Mouse (Mus musculus): ENCODE data around the gene Pllp. TPM values are rescaled to one million over a fixed set of nuclear protein-coding genes. Genes with fewer than 3 reads are reported as not detected.

Gene Pllp
- not detected in 2 replicates for total RNA-seq (2017)

DNA sequence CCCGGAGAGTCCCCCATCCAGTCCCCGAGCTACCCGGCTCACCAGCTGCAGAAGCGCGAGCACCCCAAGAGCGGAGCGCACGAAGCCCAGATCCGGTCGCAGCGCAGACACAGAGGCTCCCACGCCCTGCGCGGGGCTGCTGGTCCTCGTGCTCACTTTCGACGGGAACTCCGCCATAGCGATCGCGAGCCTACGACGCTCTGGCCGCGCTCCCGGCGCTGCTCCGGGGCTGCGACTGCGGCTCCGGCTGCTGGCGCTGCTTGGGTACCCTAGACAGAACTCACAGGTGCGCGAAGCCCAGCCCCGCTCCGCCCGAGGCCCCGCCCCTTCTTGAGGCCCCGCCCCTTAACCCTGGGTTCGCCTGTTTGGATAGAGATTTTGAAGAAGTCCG, at the start of gene Pllp:
Pllp (minus strand) TSS at position 285 of the 391 bp plus-strand sequence.
- peak; percentile 70 for ATAC-seq (replicated peaks; ENCODE audit: low read depth, poor library complexity, severe bottlenecking)

DNA sequence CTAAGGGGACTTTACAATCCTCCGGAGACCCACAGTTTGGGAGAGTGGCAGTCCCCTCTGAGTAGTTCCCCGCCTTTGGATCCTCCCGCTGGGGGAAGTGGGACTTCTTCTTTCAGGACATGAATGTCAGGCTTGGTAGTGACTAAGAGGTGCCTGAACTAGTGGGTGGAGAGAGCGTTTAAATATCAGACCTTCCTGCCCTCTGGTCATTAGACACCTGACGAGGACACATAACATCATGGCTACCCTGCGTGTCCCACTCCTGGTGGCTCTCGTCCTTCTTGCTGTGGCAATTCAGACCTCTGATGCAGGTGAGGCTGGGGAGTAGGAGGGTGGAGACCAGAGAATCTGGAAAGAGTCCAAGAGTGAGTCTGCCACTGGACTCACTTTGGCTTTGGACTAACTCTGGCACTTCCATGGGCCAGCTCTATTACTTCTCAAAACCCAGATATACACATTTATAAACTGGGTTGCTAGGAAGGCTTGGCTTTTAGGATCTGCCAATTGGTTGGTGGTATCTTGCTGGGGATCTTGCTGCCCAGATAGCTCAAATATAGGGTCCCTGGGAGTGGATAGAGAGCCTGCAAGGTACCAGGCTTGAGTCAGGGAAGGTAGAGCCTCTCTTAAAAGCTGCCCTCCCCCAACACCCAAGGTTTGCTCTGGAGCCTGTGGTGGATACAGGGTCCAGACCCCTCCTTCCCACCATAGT, 49.6 kb upstream of the Pllp start, which contains the start of gene Ccl22:
Ccl22 (plus strand) TSS at position 115 of the 709 bp plus-strand sequence.
- ATAC-seq (replicated peaks; ENCODE audit: low read depth, poor library complexity, severe bottlenecking), result no peak

DNA sequence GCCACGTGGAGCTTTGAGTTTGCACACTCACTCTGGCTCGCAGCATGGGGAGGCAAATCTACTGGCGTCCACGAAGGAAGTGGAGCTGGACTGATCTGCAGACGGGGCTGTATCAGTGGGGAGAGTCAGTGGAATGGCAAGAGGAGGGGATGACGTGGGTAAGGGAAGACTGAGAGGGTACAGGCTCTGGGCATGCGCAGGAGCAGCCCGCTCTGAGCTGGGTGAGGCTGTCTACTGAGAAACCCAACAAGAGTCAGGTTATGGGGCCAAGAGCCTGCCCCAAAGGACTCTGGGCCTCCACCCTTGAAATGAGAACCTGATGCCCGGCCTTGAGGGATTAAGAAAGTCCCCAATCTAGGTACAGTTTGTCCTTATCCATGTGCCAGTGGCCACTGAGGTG, 48.9 kb upstream of the Pllp start:
- no peak for ATAC-seq (replicated peaks; ENCODE audit: low read depth, poor library complexity, severe bottlenecking)

DNA sequence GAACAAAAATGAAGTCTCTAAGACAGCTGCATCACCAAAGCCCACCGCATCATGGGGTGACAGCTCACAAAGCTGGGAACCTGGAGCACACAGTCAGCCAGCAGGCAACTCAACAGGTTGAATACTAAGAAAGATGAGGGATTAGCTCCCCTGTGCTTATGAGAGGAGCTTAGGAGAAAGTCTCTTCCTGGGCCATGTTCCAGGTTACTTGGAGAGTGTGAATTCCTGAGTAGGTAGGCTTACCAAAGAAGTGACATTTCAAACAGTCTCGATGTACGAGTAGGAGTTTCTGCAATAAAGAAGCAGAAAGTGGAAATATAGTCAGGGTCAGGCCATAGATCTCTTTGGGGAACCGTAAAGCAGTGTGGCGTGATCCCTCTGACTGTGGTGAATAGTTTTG, 48.4 kb upstream of the Pllp start:
- ATAC-seq (replicated peaks; ENCODE audit: low read depth, poor library complexity, severe bottlenecking), result no peak

DNA sequence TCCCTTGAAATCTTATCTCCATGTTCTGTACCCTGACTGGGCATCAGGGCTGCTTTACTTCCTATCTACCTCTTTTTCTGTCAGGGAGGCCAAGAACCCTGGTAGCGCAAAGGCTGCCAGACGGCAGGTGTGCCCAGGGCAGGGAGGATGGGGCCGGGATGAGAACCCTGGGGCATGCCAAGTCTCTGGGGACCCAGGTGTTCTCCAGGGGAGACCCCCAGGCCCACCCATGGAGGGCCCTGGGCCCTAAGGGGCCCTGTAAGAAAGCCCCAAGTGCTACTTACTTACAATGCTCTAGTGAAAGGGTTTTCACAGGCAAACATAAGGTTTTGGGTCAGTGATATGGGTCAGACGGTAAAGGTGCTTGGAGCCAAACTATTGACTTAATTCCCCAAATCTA, 45.6 kb upstream of the Pllp start:
- no peak for ATAC-seq (replicated peaks; ENCODE audit: low read depth, poor library complexity, severe bottlenecking)

DNA sequence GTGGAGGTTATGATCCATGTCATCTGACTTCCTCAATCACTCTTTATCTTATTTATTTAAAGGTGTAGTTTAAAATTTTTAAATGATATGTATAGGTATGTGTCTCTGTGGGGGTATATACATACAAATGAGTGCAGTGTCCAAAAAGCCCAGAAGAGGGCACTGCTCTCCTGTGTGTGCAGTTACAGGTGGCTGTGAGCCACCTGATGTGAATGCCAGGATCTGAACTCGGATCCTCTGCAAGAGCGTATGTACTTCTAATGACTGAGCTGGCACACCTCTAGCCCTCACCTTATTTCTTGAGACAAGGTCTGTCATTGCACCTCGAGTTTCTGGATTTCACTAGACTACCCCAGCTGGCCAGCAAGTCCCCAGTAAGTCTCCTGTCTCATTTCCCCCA, 44.5 kb upstream of the Pllp start:
- ATAC-seq (replicated peaks; ENCODE audit: low read depth, poor library complexity, severe bottlenecking), result no peak

DNA sequence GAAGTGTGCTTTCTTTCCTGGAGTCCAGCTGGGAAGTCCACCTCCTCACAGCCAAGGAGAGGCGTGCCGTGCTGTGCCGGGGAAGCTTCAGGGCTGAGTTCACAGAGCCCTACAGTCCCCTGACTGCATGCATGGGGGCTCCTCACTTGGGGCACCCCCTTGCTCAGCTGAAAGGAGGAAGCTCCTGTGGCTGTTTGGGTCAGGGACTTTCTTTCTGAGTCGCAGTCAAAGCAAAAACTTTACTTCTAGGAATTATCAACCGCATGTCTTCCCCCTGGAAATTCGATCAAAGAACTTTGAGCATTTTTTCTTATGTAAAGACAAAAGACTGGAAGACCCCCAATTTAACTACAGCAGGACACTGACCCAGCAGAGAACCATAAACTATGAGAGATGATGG, 43.8 kb upstream of the Pllp start:
- ATAC-seq (replicated peaks; ENCODE audit: low read depth, poor library complexity, severe bottlenecking), result no peak

DNA sequence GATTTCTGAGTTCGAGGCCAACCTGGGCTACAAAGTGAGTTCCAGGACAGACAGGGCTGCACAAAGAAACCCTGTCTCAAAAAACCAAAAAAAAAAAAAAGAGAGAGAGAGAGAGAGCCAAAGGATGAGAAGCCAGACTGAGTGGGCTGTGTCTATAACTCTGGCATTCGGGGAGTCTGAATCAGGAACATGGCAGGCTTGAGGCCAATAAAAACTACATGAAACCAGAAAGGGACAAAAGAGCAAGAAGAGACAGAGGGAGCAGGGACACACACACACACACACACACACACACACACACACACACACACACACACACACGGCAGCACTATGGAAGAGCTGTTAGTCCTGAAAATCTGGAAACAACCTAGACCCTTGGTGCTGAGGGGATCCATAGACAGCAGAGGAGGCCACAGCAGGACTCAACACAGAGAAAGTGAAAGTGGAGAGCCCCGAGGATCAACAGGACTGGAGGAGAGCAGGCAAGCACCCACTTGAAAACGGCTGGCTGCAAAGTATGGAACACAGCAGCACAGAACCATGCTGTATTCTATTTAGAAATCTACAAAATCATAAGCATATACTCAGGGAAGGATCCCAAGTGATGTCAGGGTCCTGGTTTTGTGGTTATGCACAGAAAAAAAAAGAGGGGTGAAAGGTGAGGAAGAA, 39.5 kb upstream of the Pllp start:
- ATAC-seq (replicated peaks; ENCODE audit: low read depth, poor library complexity, severe bottlenecking), result 0 out of 2 replicates have a peak, but pooled peaks have one; percentile 34

DNA sequence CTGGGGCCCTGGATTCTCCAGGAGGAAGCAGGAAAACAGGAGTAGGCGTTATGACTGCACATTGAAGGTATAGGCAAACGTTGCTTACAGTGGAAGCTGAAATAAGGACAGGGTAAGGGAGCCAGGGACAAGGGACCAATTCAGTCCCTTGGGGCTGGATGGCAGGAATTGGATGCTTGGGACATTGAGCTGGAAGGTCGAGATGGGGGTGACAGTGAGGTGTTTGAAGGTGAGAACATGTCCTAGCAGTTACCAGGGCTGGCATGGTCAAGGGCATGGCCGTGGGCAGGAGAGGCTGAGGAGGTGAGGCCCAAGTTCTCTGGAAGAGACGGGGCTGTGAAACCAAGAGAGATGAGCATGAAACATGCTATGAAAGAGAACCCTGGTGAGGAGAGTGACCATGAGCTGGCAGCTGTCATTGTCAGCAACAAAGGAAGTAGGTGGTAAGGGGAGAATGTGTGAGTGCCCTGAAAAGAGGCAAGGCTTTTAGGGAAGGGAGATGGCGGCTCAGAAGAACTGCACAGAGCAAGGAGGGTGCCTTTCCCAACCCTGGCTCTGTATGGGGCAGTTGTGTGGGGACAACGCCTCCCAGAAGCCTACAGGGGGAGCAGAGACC, 38.8 kb upstream of the Pllp start:
- ATAC-seq (replicated peaks; ENCODE audit: low read depth, poor library complexity, severe bottlenecking), result no peak

DNA sequence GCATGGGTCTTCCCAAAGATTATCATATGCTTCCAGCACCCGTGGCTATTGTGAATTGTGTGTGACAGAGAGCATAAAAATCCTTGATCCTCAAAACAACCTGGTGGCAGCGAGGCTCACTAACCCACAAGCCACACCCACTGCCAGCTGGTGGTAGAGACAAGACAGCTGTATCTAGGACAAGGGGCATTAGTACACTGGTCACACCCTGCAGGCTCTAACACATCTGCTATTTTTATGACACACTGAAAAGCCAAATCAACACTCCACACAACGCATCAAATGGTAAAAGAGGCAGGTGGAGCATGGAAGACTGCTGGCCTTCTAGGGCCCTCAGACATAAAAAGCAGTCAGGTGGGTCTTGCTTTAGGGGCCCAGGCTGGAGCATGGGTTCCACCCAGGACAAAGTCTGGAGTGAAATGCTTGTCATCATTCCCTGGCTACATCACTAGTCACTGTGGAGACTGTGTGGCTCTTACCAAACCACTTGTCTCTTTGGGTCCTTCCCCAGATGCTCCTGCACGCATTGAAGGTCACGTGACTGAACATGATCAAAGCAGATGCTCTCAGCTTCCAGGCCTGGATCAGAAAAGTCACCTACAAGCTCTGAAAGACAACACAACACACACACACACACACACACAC, 37.9 kb upstream of the Pllp start:
- ATAC-seq (replicated peaks; ENCODE audit: low read depth, poor library complexity, severe bottlenecking), result peak; percentile 87

DNA sequence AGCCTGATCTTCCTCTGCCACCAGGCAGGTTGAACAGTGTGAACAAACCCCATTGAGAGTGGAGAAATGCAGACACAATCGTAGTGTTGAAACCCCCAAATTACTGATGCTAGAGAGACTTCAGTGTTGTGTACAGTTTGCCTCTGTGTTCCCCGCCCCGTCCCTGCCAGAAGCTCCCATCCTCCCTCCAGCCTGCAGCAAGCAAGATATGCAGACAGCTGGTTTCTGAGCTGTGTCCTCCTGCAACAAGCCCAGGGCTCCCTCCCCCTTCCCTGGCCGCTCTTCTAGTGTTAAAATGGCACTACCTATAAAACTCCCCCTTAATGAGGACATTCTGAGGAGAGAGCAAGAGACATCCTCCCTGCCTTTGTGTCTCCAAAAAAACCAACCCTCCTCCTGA, 33.2 kb upstream of the Pllp start:
- ATAC-seq (replicated peaks; ENCODE audit: low read depth, poor library complexity, severe bottlenecking), result no peak

DNA sequence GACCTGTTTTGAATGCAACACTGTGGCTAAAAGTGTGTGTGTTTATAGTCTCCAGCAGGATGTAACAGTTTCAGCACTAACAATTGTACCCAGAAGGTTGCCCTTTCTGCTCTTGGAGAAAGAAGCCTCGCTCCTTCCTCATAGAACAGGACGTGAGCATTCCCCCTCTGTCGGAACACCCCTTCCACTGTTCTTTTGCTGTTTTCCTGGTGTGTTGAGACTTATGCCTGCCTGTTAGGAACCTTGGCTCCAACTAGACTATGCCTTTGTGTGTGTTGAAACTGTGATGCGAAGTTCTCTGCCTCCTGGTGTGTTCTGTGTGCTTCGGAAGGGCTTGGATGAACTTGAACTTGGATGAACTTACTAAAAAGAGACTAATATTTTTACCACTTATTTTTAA, 29.9 kb upstream of the Pllp start:
- no peak for ATAC-seq (replicated peaks; ENCODE audit: low read depth, poor library complexity, severe bottlenecking)

DNA sequence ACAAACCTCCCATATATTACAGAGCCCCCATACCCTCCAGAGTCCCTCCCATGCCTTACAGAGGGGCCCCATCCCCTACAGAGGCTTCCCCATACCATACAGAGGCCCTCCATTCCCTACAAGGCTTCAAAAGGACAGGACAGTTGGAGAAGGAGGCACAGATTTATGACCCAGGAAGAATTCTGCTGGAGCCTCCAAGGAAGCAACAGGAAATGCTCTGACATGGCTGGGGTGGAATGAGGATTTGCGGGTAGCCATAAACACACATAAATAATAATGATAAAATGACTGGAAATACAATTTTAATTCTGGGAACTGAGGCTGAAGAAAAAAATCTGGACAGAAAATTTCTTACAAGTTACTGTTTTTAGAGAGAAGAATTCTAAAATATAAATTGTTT, 20.8 kb upstream of the Pllp start:
- no peak for ATAC-seq (replicated peaks; ENCODE audit: low read depth, poor library complexity, severe bottlenecking)

DNA sequence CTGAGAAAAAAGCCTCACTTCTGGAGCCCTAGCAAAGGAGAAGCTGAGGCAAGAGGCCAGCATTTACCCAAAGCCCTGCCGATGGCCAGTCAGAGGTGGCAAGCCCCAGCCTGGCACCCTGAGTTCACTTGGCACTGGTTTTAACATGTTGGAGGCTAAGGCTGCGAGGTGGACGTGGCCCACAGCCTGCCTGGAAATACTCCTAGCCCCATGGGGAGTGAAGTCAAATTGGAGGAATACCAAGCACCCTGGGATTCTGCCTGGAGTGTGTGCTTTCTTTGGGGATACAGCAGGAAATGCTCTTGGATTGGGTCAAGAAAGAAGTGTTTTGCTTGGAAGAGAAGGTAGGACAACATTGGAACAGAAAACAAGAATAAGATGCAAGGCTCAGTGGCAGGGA, 19.8 kb upstream of the Pllp start:
- no peak for ATAC-seq (replicated peaks; ENCODE audit: low read depth, poor library complexity, severe bottlenecking)

DNA sequence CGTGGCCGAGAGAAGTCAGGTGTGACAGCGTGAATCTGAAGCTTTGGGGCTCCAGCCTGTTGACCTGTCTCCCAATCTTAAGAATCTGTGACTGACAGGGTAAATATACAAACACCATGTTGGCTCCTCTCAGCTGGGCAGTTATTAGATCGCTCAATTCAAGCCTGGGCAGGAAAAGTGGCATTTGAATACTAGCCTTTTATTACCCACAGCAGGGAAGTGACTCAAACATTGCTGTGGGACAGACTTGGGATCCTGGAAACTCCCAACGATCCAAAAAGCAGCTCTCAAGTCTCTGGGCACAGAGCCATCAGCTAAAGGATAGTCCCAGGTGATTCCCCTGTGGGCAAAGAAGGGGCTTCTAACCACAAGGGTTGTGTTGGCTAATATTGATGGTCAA, 18.5 kb upstream of the Pllp start:
- no peak for ATAC-seq (replicated peaks; ENCODE audit: low read depth, poor library complexity, severe bottlenecking)

DNA sequence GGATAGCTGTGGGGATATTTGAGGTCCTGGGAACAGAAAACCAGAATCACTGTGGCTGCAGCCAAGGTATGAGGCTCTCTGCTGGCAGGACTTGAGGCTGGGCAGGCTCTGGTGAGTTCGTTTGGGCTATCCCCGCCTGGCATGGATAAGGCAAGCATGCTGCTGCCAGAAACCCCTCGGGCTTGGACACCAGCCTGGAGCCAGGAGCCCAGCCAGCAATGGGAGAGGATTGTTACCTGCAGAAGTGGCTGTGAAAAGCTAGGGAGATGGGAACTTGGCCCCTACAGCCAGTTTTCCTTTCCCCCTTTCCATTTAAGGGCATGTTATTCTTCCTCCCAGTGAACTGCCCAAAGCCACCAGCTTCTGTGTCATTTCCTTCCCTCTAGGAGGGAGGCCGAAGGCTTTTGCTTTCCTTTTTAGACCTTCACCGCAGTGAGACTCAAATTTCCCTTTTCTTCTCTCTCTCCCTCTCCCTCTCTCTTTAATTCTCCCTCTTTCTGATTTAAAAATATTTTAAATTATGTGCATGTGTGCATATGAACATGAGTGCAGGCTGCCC, 15.2 kb upstream of the Pllp start:
- peak; percentile 83 for ATAC-seq (replicated peaks; ENCODE audit: low read depth, poor library complexity, severe bottlenecking)

DNA sequence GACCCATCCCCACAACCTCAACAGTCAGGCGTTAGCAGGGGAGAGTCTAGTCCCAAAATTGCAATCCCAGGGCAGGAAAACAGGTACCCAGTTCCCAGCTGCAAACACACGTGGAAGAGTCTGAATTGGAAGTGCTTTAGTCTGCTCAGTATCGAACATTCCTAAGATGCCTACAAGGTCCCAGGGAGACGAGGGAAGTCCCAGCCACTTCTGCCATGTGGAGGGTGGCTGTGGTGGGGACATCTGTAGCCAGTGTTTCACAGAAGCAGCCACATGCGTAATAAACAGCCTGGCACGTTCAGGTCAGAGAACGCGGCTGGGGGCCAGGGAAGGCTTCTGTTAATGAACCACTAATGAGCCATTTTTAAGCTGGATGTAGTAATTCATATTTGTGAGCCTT, 14.3 kb upstream of the Pllp start:
- no peak for ATAC-seq (replicated peaks; ENCODE audit: low read depth, poor library complexity, severe bottlenecking)

DNA sequence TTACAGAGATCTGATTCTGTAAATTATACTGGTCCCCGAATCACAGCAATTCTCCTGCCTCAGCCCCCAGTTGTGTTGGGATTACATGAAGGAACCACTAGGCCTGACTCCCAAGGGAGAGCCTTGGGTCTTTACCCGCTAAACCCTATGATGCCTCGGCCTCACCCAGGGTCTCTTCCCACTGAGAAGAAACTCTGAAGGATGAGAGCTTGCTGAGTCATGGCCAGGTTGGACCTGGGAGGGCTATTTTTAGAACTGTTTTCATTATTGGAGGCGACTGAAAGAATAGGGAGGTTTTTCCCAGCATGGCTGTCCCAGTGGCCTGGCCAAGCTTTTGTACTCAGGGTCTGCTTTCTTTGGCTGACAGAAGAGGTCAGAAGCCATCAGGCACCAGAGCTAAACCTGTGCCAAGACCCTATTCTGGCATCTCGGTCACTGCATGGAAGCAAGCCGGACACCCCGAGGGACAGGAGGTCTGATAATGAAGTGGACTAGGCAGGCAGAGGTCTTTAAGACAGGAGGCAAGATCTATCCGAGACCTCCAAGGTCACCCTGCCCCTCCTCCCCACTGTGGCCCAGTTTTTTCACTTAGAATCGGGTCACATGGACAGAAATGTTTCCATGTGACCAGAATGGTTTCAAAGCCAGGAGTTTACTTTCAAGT, 10.8 kb upstream of the Pllp start:
- no peak for ATAC-seq (replicated peaks; ENCODE audit: low read depth, poor library complexity, severe bottlenecking)

DNA sequence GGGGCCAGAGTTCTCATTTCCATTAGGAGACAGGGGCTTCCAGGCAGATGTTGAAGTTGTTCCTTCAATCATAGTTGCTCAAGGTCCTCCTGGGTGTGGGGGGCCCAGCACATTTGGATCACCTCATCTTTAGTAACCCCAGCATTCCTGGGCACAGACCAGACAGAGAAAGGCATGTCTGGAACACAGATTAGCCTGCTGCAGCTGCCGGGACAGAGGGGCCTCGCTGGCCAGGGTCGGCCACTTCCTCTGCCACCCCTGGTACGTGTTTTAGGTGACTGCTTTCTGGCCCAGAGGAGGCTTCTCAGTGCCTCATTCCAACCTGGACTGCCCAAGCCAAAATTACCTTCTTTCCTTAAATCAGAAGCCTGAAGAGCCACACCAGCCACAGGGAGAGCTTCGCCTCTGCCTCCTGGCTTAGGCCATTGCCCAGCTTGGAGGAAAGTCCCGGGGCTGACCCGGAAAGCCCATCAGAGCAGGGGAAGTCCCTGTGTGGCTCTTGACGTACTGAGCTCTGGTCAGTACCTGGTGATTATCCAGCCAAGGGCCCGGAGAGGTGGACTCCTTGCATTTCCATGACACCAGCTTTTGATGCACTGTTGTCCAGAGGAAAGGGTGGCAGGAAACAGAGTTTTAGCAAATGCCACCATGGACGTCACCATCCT, 9.6 kb upstream of the Pllp start:
- no peak for ATAC-seq (replicated peaks; ENCODE audit: low read depth, poor library complexity, severe bottlenecking)

DNA sequence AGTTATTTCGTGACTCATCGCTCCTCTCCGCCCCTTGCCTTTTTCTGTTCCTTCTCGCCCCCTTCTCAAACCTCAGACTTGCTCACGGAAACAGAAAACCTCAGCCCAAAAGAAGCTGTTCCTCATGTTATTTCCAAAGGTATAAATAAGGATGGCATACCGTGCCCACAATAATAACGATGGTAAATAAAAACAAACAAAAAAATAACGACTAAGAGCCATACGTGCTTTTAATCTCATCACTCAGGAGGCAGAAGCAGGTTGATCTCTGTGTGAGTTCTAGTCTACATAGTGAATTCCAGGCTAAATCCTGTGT, 8.5 kb upstream of the Pllp start:
- no peak for ATAC-seq (replicated peaks; ENCODE audit: low read depth, poor library complexity, severe bottlenecking)

Measured in common myeloid progenitor, adult 5-6 weeks (primary cell).